Mouse (Mus musculus) myocyte (in vitro differentiated cells): Measurements from ENCODE around the gene Fnip1.

Source experiments
- CEBPB ChIP-seq: IDR thresholded peaks from 2 replicates; pipeline ENCODE4 v1.6.1; 2011; ENCODE audit warnings: mild to moderate bottlenecking, moderate library complexity; ENCODE audit not compliant: poor library complexity, insufficient read depth, severe bottlenecking
- E2F4 ChIP-seq: IDR thresholded peaks from one replicate; pipeline ENCODE4 v1.6.1; 2011; ENCODE audit warnings: mild to moderate bottlenecking, control low read depth, moderate library complexity; ENCODE audit not compliant: insufficient read depth
- MAX ChIP-seq: IDR thresholded peaks from one replicate; pipeline ENCODE4 v1.6.1; 2011; ENCODE audit warnings: low read depth, mild to moderate bottlenecking, control low read depth
- MYOD1 ChIP-seq, 3 experiments: IDR thresholded peaks; one replicate each; pipeline ENCODE4 v1.6.1; 2011; ENCODE audit warnings: control low read depth in 2 of 3, low read depth in 2 of 3, mild to moderate bottlenecking in 2 of 3, moderate library complexity in 1 of 3; ENCODE audit not compliant: insufficient read length in 2 of 3, control insufficient read depth in 1 of 3
- POLR2A ChIP-seq: IDR thresholded peaks from one replicate; pipeline ENCODE4 v1.6.1; 2011; ENCODE audit warnings: low read depth, mild to moderate bottlenecking, control low read depth, moderate library complexity; ENCODE audit not compliant: insufficient read length
- POLR2AphosphoS2 ChIP-seq: IDR thresholded peaks from one replicate; pipeline ENCODE4 v1.6.1; 2011; ENCODE audit warnings: low read depth, control low read depth; ENCODE audit not compliant: insufficient read length
- REST ChIP-seq: IDR thresholded peaks from one replicate; pipeline ENCODE4 v1.6.1; 2011; ENCODE audit warnings: mild to moderate bottlenecking, control low read depth, moderate library complexity; ENCODE audit not compliant: insufficient read depth, insufficient read length
- TCF12 ChIP-seq: IDR thresholded peaks from one replicate; pipeline ENCODE4 v1.6.1; 2011; ENCODE audit warnings: mild to moderate bottlenecking, control low read depth; ENCODE audit not compliant: poor library complexity, insufficient read depth, severe bottlenecking
- TCF3 ChIP-seq: IDR thresholded peaks from one replicate; pipeline ENCODE4 v1.6.1; 2011; ENCODE audit warnings: low read depth, control low read depth; ENCODE audit not compliant: insufficient read length
- USF1 ChIP-seq: IDR thresholded peaks from one replicate; pipeline ENCODE4 v1.6.1; 2011; ENCODE audit warnings: low read depth, mild to moderate bottlenecking, control low read depth, moderate library complexity

DNA sequence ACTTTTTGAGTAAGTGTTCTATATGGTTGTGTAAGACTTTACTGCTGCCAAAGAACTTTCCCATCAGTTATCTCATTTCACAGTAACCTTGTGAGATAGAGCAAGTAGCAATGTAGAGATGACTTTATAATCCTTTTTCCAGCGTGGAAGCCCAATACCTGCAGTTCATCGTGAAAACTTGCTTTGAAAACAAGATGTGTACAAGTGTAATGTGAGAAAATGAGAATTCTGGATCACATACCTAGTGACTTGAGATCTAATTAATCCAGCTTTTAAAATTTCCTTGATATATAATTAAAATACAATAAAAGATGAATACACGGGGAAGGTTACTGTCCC lies 1.7 kb downstream of the Fnip1 start:
- TF ChIP-seq POLR2A (no peak), TCF12 (no peak), CEBPB (no peak), E2F4 (no peak), USF1 (no peak), POLR2AphosphoS2 (no peak), MAX (no peak), REST (no peak), MYOD1 (IDR thresholded peaks at IDR 0.05; ENCODE audit: control insufficient read depth in 1 of 3, insufficient read length in 2 of 3, low read depth in 2 of 3) (no peak), TCF3 (no peak)
